Mouse (Mus musculus) stomach, postnatal 0 days (tissue): ENCODE measurements around the gene Sult2b1.

ENCODE experiments used
- CTCF ChIP-seq: IDR thresholded peaks from 2 replicates; pipeline ENCODE4 v1.5.1; 2016; ENCODE audit warnings: antibody characterized with exemption, low read depth, mild to moderate bottlenecking, moderate library complexity
- EP300 ChIP-seq: optimal IDR thresholded peaks from 2 replicates; pipeline ENCODE3; 2016; ENCODE audit warnings: antibody characterized with exemption

- TF ChIP-seq EP300 (no peak), CTCF (no peak)
Measured at GRCm38 (mm10) chr7:45786136-45786578, 1.7 kb upstream of the Sult2b1 start.
